Mouse (Mus musculus) hindbrain, embryonic 11.5 days (tissue): ENCODE results near the gene Arpc2. TPM values are rescaled to one million over a fixed set of nuclear protein-coding genes. Genes with fewer than 3 reads are reported as not detected.
A peak's percentile ranks its signal among the peaks of the same experiment; 100 is the strongest.

Experiments
- ATAC-seq: fragments of 200-750 bp; cut with Nextera tagmentation; 2 replicates; pipeline ENCODE4 v1.8.0; 2017; ENCODE audit warnings: mild to moderate bottlenecking, moderate TSS enrichment, moderate library complexity; ENCODE audit not compliant: low FRiP score
- DNase-seq: peaks from one replicate; pipeline ENCODE4 v3.0.0-alpha.2; 2015; ENCODE audit warnings: low spot score
- H3K27ac ChIP-seq: fragments of 300-500 bp; sonication (generic); 2 replicates; pipeline ENCODE4 v1.5.1; 2014; ENCODE audit warnings: mild to moderate bottlenecking, low read depth, low read length
- H3K27me3 ChIP-seq: fragments of 300-500 bp; sonication (generic); 2 replicates; pipeline ENCODE4 v1.6.1; 2014; ENCODE audit warnings: mild to moderate bottlenecking, low read length, moderate library complexity, mixed read lengths; ENCODE audit not compliant: control insufficient read depth, insufficient read depth
- H3K36me3 ChIP-seq: fragments of 300-500 bp; sonication (generic); 2 replicates; pipeline ENCODE4 v1.6.1; 2014; ENCODE audit warnings: mild to moderate bottlenecking, low read length, moderate library complexity, mixed read lengths; ENCODE audit not compliant: control insufficient read depth, insufficient read depth
- H3K4me1 ChIP-seq: fragments of 300-500 bp; sonication (generic); replicated peaks from 2 replicates; pipeline ENCODE4 v1.6.1; 2014; ENCODE audit warnings: low read length, mixed read lengths; ENCODE audit not compliant: control insufficient read depth, insufficient read depth
- H3K4me2 ChIP-seq: fragments of 300-500 bp; sonication (generic); replicated peaks from 2 replicates; pipeline ENCODE4 v1.6.1; 2014; ENCODE audit warnings: mild to moderate bottlenecking, low read depth, low read length
- H3K4me3 ChIP-seq: fragments of 300-500 bp; sonication (generic); 2 replicates; pipeline ENCODE4 v1.5.1; 2014; ENCODE audit warnings: low read depth, low read length
- H3K9ac ChIP-seq: fragments of 300-500 bp; sonication (generic); 2 replicates; pipeline ENCODE4 v1.6.1; 2014; ENCODE audit warnings: low read depth, low read length
- H3K9me3 ChIP-seq: fragments of 300-500 bp; sonication (generic); 2 replicates; pipeline ENCODE4 v1.6.1; 2016; ENCODE audit warnings: low read length; ENCODE audit not compliant: control insufficient read depth
- WGBS: fragments of 180-500 bp; shearing (Covaris S2); extraction: QIAGEN DNeasy Blood & Tissue Kit; methylation state at CpG from one replicate; pipeline ENCODE4 v1.1.7; 2014; 5-methylcytosine and 5-hydroxymethylcytosine counted together
- microRNA counts: library from miRNA; unstranded; fragments of <30 nt; microRNA quantifications from one replicate; lab custom pipeline; 2015
- polyA plus RNA-seq: library from polyadenylated mRNA; unstranded; fragments of >200 nt; fragmentation: Nextera tagmentation; extraction: Ambion mirVana; gene quantifications from 2 replicates; pipeline ENCODE4 v1.2.1, GENCODE M21; 2014

Arpc2 gene
- polyA plus RNA-seq, 1 experiment from 2014 or later: 330 TPM

DNA sequence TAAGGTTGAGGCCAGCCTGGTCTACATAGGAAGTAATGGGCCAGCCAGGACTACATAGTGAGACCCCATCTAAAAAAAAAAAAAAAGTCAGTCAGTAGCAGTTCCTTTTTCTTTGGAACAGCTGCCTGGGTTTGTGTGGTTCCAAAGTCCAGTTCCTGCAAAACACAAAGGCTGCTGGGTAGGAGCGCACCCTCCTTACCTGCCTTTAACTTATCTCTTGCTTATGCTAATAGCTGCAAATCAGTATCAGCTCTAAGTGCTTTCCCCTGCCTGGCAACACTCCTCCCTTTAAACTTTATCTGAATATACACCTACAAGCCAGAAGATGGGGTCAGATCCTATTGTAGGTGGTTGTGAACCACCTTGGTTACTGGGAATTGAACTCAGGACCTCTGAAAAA is 71.3 kb downstream of the Arpc2 start:
- Histone ChIP-seq H3K9ac (no peak overlapping the region), H3K9me3 (no peaks in the 10 kb centered on the region), H3K36me3 (no peaks in the 10 kb centered on the region), H3K27ac (no peak overlapping the region), H3K4me3 (no peak overlapping the region), H3K27me3 (no peaks in the 10 kb centered on the region; the same call in 1 of the 2 replicates), H3K4me2 (no peak overlapping the region), H3K4me1 (no peaks in the 10 kb centered on the region)
- 100% methylated on average over 1 of the region's 1 CpGs for WGBS
- no peak for ATAC-seq
- DNase-seq: no peak

DNA sequence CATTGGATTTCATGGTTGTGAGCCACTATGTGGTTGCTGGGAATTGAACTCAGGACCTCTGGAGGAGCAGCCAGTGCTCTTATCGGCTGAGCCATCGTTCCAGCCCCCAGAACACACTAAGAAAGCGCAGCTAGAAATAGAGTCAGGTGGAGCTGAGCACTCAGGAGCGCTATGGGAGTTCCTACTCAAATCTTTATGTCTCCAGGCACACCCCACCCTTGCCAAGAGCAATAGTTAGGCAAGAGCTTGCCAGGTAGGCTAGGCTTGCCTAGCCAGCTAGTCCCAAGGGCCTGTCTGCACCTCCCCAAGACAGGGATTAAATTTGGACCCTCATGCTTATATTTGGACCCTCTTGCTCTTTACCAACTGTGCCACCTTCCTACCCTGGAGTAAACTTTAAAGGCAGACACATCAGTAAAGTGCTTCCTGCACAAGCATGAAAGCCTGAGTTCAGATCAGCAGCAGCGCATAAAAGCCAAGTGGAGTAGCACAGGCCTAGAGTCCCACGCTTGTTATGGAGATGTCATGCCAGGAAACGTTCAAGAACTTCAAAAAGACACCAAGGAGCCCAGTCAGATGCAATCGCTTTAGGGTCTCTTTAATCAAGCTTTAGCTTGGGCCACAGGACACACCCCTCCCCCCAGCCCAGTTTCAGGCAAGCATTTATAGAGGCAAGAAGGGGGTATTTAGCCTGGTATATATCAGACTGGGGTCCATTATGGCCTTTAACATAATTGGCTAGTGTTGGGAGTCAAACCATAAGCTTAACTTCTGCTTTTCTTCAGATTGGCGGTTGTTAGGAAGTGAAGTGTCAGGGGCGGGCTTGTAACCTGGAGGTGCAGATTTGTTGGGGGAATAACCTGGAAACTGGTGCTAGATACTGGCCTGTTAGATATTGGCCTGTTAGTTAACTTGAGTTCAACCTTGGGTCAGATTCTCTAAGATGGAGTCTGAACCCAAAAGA is 72.4 kb downstream of the Arpc2 start:
- Histone ChIP-seq H3K4me1 (no peaks in the 10 kb centered on the region), H3K36me3 (no peaks in the 10 kb centered on the region), H3K9me3 (no peaks in the 10 kb centered on the region), H3K27ac (no peak overlapping the region), H3K27me3 (no peaks in the 10 kb centered on the region; the same call in 1 of the 2 replicates), H3K4me3 (no peak overlapping the region), H3K9ac (no peak overlapping the region), H3K4me2 (no peak overlapping the region)
- ATAC-seq (no peak), DNase-seq (no peak)
- whole genome bisulfite sequencing: 79% methylated on average over 10 of the region's 10 CpGs

DNA sequence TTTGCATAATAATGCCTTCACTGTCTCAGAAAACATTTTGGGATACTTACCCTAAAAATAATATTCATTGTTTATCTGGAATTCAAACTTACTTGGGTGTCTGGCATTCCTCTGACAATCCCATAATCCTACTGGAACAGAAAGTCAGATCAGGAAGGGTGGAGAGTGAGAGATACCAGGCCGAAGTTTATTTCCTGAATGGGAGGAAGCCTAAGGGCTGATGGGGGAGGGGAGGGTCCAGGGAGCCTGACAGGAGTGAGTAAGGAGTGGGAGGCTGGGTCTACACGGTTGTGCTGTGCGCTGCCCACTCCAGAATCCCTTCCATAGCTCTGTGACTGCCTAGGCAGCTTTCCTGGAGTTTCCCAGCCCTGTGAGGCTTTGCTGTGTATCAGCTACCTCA is 73.9 kb downstream of the Arpc2 start:
- Histone ChIP-seq H3K4me3 (no peak overlapping the region), H3K27me3 (no peaks in the 10 kb centered on the region), H3K4me2 (no peak overlapping the region), H3K4me1 (no peaks in the 10 kb centered on the region), H3K9ac (no peak overlapping the region), H3K27ac (no peak overlapping the region), H3K36me3 (no peaks in the 10 kb centered on the region), H3K9me3 (no peaks in the 10 kb centered on the region)
- 66% methylated on average over 3 of the region's 3 CpGs for WGBS
- no peak for ATAC-seq
- no peak for DNase-seq

DNA sequence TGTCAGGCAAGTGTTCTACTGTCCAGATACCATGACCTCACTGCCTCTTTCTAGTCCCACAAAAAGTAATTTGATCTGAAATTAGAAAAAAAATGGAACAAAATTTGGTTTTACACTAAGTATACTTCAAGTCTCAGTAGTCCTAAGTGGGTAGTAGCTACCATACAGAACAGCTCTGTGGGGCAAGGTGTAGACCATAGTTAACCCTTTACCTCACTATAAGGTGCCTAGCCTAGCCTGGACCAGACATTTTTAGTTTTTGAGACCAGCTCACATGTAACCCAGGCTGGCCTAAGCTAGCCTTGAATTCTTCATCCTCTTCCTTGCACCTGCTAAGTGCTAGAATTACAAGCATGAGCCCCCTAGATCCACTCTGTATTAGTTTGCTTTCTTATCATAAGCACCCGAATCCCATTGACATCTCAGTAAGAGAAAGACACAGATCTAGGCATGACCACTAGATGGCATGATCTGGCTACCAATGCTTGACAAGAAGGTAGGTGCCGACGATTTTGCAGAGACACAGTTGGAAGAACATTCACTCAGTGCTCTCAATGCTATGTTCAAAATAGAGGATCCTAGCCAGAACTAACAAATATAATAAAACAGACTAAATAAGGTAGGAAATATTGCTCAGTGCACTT is 77.3 kb downstream of the Arpc2 start:
- H3K4me3 ChIP-seq: no peak overlapping the region
- no peak for ATAC-seq
- no peaks in the 10 kb centered on the region for H3K36me3 ChIP-seq
- H3K4me2 ChIP-seq: no peak overlapping the region
- H3K27ac ChIP-seq: no peak overlapping the region
- H3K4me1 ChIP-seq: no peaks in the 10 kb centered on the region
- no peaks in the 10 kb centered on the region for H3K27me3 ChIP-seq
- no peaks in the 10 kb centered on the region for H3K9me3 ChIP-seq
- no peak overlapping the region for H3K9ac ChIP-seq
- 11% methylated on average over 3 of the region's 3 CpGs for WGBS
- peak; percentile 76 for DNase-seq

DNA sequence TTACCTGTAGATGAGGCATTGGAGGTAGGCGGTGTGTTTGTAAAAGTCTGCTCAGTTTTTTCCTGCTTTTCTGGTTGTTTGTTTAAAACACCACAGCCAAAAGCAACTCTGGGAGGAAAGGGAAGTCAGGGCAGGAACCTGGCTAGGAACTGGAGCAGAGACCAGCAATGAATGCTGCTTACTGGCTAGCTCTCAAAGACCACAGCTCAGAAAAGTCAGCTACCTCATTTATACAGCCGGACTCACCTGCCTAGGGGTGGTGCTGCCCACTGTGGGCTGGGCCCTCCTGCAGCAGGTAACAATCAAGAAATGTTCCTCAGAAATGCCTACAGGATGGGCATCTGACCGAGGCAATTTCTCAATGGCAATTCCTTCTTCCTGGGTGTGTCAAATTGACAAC is 78.9 kb downstream of the Arpc2 start:
- no peak overlapping the region for H3K4me3 ChIP-seq
- H3K4me1 ChIP-seq: no peaks in the 10 kb centered on the region
- DNase-seq: no peak
- 91% methylated on average over 3 of the region's 3 CpGs for WGBS
- no peaks in the 10 kb centered on the region for H3K36me3 ChIP-seq
- no peaks in the 10 kb centered on the region for H3K27me3 ChIP-seq
- no peak overlapping the region for H3K27ac ChIP-seq
- no peak for ATAC-seq
- no peaks in the 10 kb centered on the region for H3K9me3 ChIP-seq
- no peak overlapping the region for H3K4me2 ChIP-seq
- H3K9ac ChIP-seq: no peak overlapping the region

DNA sequence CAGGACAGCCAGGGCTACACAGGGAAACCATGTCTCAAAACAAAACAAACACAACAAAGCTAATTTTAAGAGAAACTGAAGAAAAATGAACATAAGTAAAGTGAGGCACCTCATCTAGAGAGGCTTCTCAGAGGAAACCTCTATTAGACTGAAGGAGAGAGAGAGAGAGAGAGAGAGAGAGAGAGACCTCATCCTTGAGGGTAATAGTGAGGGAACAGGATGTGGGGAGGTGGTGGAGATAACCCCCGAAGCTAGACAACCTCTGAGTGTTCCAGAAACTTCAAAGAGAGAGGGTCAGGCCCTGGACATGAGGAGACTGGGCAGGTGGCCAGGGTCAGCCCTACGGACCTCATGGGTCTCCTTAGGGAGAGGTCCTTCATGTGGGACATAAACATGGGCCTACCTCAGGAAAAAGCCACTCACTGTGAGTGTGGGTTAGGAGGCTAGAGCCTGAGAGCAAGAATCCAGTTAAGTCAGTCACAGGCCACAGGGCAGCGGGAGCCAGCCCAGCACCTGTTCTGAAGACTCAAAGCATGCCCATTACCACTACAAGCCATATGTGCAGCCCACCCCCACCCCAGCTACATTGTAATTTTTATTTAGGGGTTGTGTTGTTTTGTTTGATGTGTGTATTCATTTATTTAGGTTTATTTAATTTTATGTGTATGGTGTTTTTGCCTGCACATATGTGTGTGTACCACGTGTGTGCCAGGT is 80.4 kb downstream of the Arpc2 start:
- H3K27me3 ChIP-seq: no peaks in the 10 kb centered on the region
- no peaks in the 10 kb centered on the region for H3K9me3 ChIP-seq
- H3K4me3 ChIP-seq: no peak overlapping the region
- H3K36me3 ChIP-seq: no peaks in the 10 kb centered on the region
- 73% methylated on average over 4 of the region's 4 CpGs for WGBS
- DNase-seq (no peak), ATAC-seq (no peak)
- no peak overlapping the region for H3K27ac ChIP-seq
- no peaks in the 10 kb centered on the region for H3K4me1 ChIP-seq
- H3K9ac ChIP-seq: no peak overlapping the region
- no peak overlapping the region for H3K4me2 ChIP-seq

MicroRNA genes within 50 kb of the gene (microRNA counts, 519-probe panel; counts per million panel counts)
- not detected for microRNA mmu-miR-1928 (lab: Ali Mortazavi, UCI)

Other genes starting within 250 kb of the Arpc2 start
- gene Tns1, start 111.6 kb upstream of the Arpc2 start, polyA plus RNA-seq: 16.1 and 17.3 TPM in 2 replicates
- 0.56 and 0.66 TPM in 2 replicates for gene Rufy4, start 110.5 kb upstream of the Arpc2 start, polyA plus RNA-seq
- 0.05 and 0.10 TPM in 2 replicates for gene Cxcr2, start 82.1 kb upstream of the Arpc2 start, polyA plus RNA-seq
- 0.15 TPM in 1 of 2 replicates, not detected in the other for gene Cxcr1, start 41.5 kb upstream of the Arpc2 start, polyA plus RNA-seq
- gene Gpbar1, start 42.5 kb downstream of the Arpc2 start, polyA plus RNA-seq: 0.32 TPM in 1 of 2 replicates, not detected in the other
- gene Aamp, start 48.7 kb downstream of the Arpc2 start, polyA plus RNA-seq: 189 and 198 TPM in 2 replicates
- 85.4 and 99.4 TPM in 2 replicates for gene Pnkd, start 48.8 kb downstream of the Arpc2 start, polyA plus RNA-seq
- 8.6 and 9.1 TPM in 2 replicates for gene Tmbim1, start 69.5 kb downstream of the Arpc2 start, polyA plus RNA-seq
- gene Catip, start 126.0 kb downstream of the Arpc2 start, polyA plus RNA-seq: 1.1 TPM in 2 replicates
- 1.3 and 1.4 TPM in 2 replicates for gene Slc11a1, start 139.1 kb downstream of the Arpc2 start, polyA plus RNA-seq
- gene Ctdsp1, start 155.4 kb downstream of the Arpc2 start, polyA plus RNA-seq: 36.3 and 42.0 TPM in 2 replicates
- gene Vil1, start 173.3 kb downstream of the Arpc2 start, polyA plus RNA-seq: 0.11 and 0.13 TPM in 2 replicates